In the genomic region with DNA sequence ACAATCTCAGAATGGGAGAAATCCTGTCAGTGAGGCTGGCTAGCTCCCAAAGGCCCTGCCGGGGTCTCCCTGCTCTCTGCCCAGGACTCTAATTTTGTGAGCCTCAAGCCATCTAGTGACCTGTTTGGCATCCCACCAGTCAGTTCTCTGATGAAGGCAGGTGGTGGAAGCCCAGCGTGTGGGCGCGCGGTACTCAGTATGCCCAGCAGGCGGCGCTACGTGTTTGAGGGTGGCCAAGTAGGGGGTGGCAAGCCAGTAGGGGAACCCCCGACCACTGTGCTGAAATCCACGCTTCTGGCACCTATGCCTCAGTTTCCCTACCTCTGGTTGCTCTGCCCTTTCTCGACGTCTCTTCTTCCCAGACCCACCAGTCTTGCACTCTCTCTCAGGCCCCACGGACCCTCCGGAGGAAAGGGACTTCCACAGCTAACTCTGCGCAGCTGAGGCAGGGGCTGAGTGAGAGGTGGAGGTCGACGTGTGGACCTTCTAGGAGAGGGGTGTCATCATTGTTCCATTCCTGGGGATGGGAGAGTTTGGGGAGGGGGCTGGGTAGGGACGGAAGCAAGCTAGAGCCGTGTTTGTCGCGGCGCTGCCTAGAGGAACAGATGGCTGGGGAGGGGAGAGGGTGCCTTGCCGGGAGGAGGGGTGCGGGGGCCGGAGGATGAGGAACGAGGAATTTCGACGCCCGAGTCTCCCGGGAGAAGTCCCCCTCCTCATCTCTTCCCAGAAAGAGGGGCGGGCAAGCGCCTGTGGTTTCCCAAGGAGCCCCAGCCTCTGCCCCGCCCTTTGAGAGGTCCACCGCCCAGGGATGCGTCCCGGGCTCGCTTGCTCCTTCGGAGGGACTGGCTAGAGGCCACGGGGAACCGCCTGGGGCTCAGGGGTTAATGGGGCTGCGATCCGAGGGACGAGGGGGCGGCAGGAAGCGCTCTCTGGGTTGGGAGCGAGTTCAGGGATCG, we compare ENCODE assay signal across 8 mouse cellular contexts. TPM values are rescaled to one million over a fixed set of nuclear protein-coding genes. Genes with fewer than 3 reads are reported as not detected.
DNase-seq lines count a peak whose midpoint lies in the region; ATAC-seq lines count a peak whose summit lies in the region.

No protein-coding gene starts in this region.

- peak overlapping the region; percentile 74 for H3K27ac ChIP-seq in forebrain, embryonic 14.5 days (ENCODE audit: low read depth, low read length)
- H3K27ac ChIP-seq in hindbrain, embryonic 14.5 days = no peak overlapping the region

- peak overlapping the region; percentile 61 for H3K9ac ChIP-seq in forebrain, embryonic 14.5 days (ENCODE audit: low read length)
- H3K9ac ChIP-seq in hindbrain, embryonic 14.5 days = peak overlapping the region; percentile 39

- ATAC-seq in forebrain, embryonic 14.5 days = peak; percentile 82
- peak; percentile 58 for ATAC-seq in hindbrain, embryonic 14.5 days (ENCODE audit: low FRiP score)
- peak; percentile 47 for ATAC-seq in megakaryocyte progenitor cell, adult 5-6 weeks (replicated peaks; ENCODE audit: poor library complexity)

- WGBS in forebrain, embryonic 14.5 days = 1% methylated on average over 46 of the region's 47 CpGs
- under 1% methylated on average over 43 of the region's 47 CpGs for WGBS in hindbrain, embryonic 14.5 days

- no peaks in the 10 kb centered on the region for H3K9me3 ChIP-seq in forebrain, embryonic 14.5 days (replicated peaks; ENCODE audit: control insufficient read depth, low read length)
- H3K9me3 ChIP-seq in hindbrain, embryonic 14.5 days (ENCODE audit: control insufficient read depth, low read length) = no peaks in the 10 kb centered on the region

- H3K27me3 ChIP-seq in forebrain, embryonic 14.5 days (replicated peaks; ENCODE audit: control insufficient read depth, insufficient read depth, low read length) = peaks cover 15% of the 10 kb centered on the region
- peaks cover 47% of the 10 kb centered on the region for H3K27me3 ChIP-seq in hindbrain, embryonic 14.5 days (ENCODE audit: control insufficient read depth, insufficient read depth, low read length)

- intact Hi-C loops in left cerebral cortex, postnatal 4 days (cut with DNase I) = no loop called here

- H3K36me3 ChIP-seq in forebrain, embryonic 14.5 days (ENCODE audit: control insufficient read depth, insufficient read depth, low read length) = peaks cover 3% of the 10 kb centered on the region; the same call in 1 of the 2 replicates
- no peaks in the 10 kb centered on the region for H3K36me3 ChIP-seq in hindbrain, embryonic 14.5 days (replicated peaks; ENCODE audit: control insufficient read depth, insufficient read depth)

- H3K4me2 ChIP-seq in forebrain, embryonic 14.5 days (ENCODE audit: low read length) = peak overlapping the region; percentile 71
- H3K4me2 ChIP-seq in hindbrain, embryonic 14.5 days (replicated peaks) = peak overlapping the region; percentile 69

- H3K4me3 ChIP-seq in forebrain, embryonic 14.5 days (ENCODE audit: low read depth, low read length) = peak overlapping the region; percentile 34
- peak overlapping the region; percentile 34 for H3K4me3 ChIP-seq in hindbrain, embryonic 14.5 days (replicated peaks; ENCODE audit: low read length)

- H3K4me1 ChIP-seq in forebrain, embryonic 14.5 days (ENCODE audit: control insufficient read depth, insufficient read depth, low read length) = peaks cover 9% of the 10 kb centered on the region; the same call in 1 of the 2 replicates
- H3K4me1 ChIP-seq in hindbrain, embryonic 14.5 days (replicated peaks; ENCODE audit: control insufficient read depth, insufficient read depth, low read length) = peaks cover 9% of the 10 kb centered on the region

- DNase-seq in adrenal gland, postnatal 10 days = peak; percentile 67
- no peak for DNase-seq in adrenal gland, adult 2 months
- DNase-seq in ZHBTc4 (ENCODE audit: low read depth, low spot score) = peak; percentile 74
- peak; percentile 77 for DNase-seq in forebrain, embryonic 14.5 days (ENCODE audit: low spot score)
- DNase-seq in hindbrain, embryonic 14.5 days (ENCODE audit: low spot score) = peak; percentile 67
- peak; percentile 58 for DNase-seq in left cerebral cortex, postnatal 4 days
- peak; percentile 52 to 71 for DNase-seq in spleen, postnatal 14 days (ENCODE audit: low spot score in 2 of 2)

RNA-seq across cellular contexts. Expression of a gene that starts 20.6 kb away (rescaled TPM):
- 1 to 10 TPM; 1.3 to 2.1 TPM for total RNA-seq in adrenal gland, postnatal 10 days (2021)
- 1 to 10 TPM; 1.1 to 1.5 TPM for total RNA-seq in adrenal gland, adult 2 months (2021)
- 11.5 and 17.5 TPM in 2 replicates for polyA plus RNA-seq in adrenal gland, adult 2 months (2012; rRNA removed)
- 7.5 and 13.6 TPM in 2 replicates for polyA plus RNA-seq in forebrain, embryonic 14.5 days (2014; fragmentation: Nextera tagmentation; extraction: Ambion mirVana)
- polyA plus RNA-seq in hindbrain, embryonic 14.5 days (2014; fragmentation: Nextera tagmentation; extraction: Ambion mirVana) = 3.8 and 4.5 TPM in 2 replicates
- 10 to 100 TPM; 59.4 to 61.6 TPM for total RNA-seq in left cerebral cortex, postnatal 4 days (2021)
- not detected in 2 replicates for total RNA-seq in megakaryocyte progenitor cell, adult 5-6 weeks (2015)
- total RNA-seq in megakaryocyte progenitor cell, adult 5-6 weeks (2017) = not detected in 2 replicates

RNA-seq across cellular contexts. Expression of a gene that starts 27.2 kb away (rescaled TPM):
- 1 to 10 TPM; 7.9 to 8.0 TPM for total RNA-seq in adrenal gland, postnatal 10 days (2021)
- 10 to 100 TPM in 1 of 2 experiments, 1 to 10 TPM in 1; 4.4 to 12.7 TPM for total RNA-seq in adrenal gland, adult 2 months (2021)
- polyA plus RNA-seq in adrenal gland, adult 2 months (2012; rRNA removed) = 10.1 and 14.3 TPM in 2 replicates
- 3.4 and 4.0 TPM in 2 replicates for polyA plus RNA-seq in forebrain, embryonic 14.5 days (2014; fragmentation: Nextera tagmentation; extraction: Ambion mirVana)
- polyA plus RNA-seq in hindbrain, embryonic 14.5 days (2014; fragmentation: Nextera tagmentation; extraction: Ambion mirVana) = 1.5 and 1.6 TPM in 2 replicates
- total RNA-seq in left cerebral cortex, postnatal 4 days (2021) = 1 to 10 TPM in 1 of 2 experiments, under 1 TPM in 1; 0.46 to 1.3 TPM
- total RNA-seq in megakaryocyte progenitor cell, adult 5-6 weeks (2015) = 25.7 and 33.4 TPM in 2 replicates
- total RNA-seq in megakaryocyte progenitor cell, adult 5-6 weeks (2017) = 14.2 and 15.0 TPM in 2 replicates

RNA-seq across cellular contexts. Expression of a gene that starts 39.1 kb away (rescaled TPM):
- total RNA-seq in adrenal gland, postnatal 10 days (2021) = 10 to 100 TPM; 66.0 to 69.7 TPM
- total RNA-seq in adrenal gland, adult 2 months (2021) = 10 to 100 TPM; 38.5 to 59.6 TPM
- 17.0 and 19.2 TPM in 2 replicates for polyA plus RNA-seq in adrenal gland, adult 2 months (2012; rRNA removed)
- polyA plus RNA-seq in forebrain, embryonic 14.5 days (2014; fragmentation: Nextera tagmentation; extraction: Ambion mirVana) = 70.2 and 90.7 TPM in 2 replicates
- polyA plus RNA-seq in hindbrain, embryonic 14.5 days (2014; fragmentation: Nextera tagmentation; extraction: Ambion mirVana) = 75.8 and 83.3 TPM in 2 replicates
- 10 to 100 TPM; 55.5 to 60.4 TPM for total RNA-seq in left cerebral cortex, postnatal 4 days (2021)
- total RNA-seq in megakaryocyte progenitor cell, adult 5-6 weeks (2015) = 40.2 and 55.6 TPM in 2 replicates
- total RNA-seq in megakaryocyte progenitor cell, adult 5-6 weeks (2017) = 39.6 and 46.2 TPM in 2 replicates

RNA-seq across cellular contexts. Expression of a gene that starts 43.4 kb away (rescaled TPM):
- total RNA-seq in adrenal gland, postnatal 10 days (2021) = 10 to 100 TPM in 1 of 2 experiments, 1 to 10 TPM in 1; 3.8 to 21.0 TPM
- total RNA-seq in adrenal gland, adult 2 months (2021) = not detected
- polyA plus RNA-seq in adrenal gland, adult 2 months (2012; rRNA removed) = not detected in 2 replicates
- polyA plus RNA-seq in forebrain, embryonic 14.5 days (2014; fragmentation: Nextera tagmentation; extraction: Ambion mirVana) = not detected in 2 replicates
- polyA plus RNA-seq in hindbrain, embryonic 14.5 days (2014; fragmentation: Nextera tagmentation; extraction: Ambion mirVana) = not detected in 2 replicates
- not detected for total RNA-seq in left cerebral cortex, postnatal 4 days (2021)
- not detected in 2 replicates for total RNA-seq in megakaryocyte progenitor cell, adult 5-6 weeks (2015)
- 0.24 TPM in 1 of 2 replicates, not detected in the other for total RNA-seq in megakaryocyte progenitor cell, adult 5-6 weeks (2017)

Comparison
In these comparisons a context has a peak if more than half of its experiments do, and no peak if none do; other contexts are left out.
1. RNA of a gene that starts 20.6 kb away (total RNA-seq): 59.4 to 61.6 TPM in left cerebral cortex, postnatal 4 days; 1.3 to 2.1 TPM in adrenal gland, postnatal 10 days, 1.1 to 1.5 TPM in adrenal gland, adult 2 months and not detected in megakaryocyte progenitor cell, adult 5-6 weeks; every median in the first group is over 10 times any median in the second.
2. Peak in every context shown above with its lines, with median percentiles within 50 percentile points of each other: ATAC-seq.